Mouse (Mus musculus): Measurements from ENCODE around the gene Zbed5.

Zbed5 gene

DNA sequence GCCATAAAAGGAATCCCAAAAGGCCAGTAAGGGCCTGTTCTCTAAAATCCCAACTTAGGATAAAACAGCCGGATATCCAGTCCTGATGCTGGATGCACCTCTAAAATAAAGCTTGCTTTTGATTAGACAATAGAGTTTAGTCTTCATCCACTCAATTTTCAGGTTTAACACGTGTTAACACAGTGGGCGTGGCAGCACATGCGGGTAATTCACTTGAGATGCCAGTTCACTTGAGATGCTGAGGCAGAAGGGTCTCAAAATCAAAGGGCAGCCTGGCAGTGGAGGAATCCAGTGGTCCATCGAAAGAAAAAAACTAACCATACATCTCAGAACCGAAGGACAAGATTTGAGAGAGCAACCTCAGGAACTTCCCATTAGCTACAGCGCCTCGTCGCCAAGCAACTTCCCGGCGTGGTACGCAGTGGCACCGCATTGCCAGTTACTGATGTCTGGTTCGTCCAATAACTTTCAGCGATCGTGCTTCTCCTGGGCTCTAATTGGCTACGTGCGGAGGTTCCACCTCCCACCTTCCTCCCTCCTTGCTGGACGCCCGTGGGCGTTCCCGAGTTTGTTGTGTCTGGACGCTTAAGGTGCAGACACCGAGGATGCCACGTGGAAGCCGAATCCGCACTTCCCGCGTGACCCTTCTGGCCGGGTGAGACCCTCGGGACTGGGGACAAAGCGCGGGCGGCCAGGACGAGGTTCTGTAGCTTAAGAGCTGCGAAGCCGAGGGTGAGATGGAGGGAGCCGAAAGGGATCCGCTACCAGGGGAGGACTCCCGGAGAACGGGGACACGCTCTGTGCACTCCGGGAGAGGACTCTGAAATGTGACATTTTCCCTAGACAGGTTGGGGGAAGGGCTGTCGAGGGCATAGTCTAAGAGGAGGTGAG is at the start of gene Zbed5:
Gene Zbed5 (plus strand): TSS at position 526 of the 891 bp plus-strand sequence.
- peak; percentile 89 to 96 for DNase-seq (ENCODE audit: inconsistent age in 2 of 2, low spot score in 1 of 2)

DNA sequence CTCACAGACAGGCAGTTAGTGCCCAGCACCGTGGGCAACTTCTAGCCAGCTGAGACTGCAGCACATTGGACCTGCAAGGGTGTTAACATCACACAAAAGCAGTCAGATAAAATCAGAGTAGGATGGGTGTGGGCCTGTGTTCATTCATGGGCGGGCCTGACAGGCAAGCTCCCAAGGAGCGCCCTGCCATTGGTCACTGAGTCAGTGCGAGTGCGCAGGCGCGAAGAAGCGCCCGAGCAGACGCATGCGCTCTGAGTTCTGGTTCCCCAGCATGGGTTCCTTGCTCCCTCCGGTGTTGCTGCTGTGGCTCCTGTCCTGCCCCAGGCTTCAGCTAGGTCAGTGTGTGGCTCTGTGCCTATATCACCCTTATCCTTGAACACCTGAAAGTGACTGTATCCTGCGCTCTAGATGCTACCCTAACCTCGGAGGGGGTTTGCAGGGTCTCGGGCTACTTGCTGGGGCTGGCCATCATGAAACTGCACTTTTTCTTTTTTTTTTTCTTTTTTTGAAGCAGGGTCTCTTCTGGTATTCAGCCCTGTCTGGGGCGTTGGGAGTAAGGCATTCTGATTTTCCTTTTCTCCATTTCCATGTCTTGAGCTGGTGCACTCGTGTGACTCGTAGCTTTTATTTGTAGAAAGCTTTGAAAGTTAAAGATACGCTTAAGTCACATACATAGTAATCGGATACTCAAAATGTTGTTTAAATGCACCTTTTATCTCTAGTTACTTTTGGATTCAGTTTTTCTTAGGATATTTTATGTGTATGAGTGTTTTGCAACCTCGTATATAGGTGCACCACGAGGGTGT is 48.6 kb upstream of the Zbed5 start, which contains the start of gene Sumf2:
Gene Sumf2 (plus strand): TSS at position 235 of the 806 bp plus-strand sequence.
- peak; percentile 97 to 98 for DNase-seq (ENCODE audit: inconsistent age in 2 of 2, low spot score in 1 of 2)

DNA sequence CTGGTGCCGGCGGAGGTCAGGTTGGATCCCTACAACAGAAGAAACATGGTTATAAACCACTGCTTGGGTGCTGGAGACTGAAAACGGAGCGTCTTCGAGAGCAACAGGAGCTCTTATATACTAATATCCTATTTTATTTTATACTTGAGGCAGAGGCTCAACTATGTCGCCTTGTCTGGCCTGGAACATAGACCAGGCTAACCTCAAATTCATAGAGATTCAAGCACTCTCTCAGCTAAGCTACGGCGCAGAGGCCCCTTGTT is 48.0 kb upstream of the Zbed5 start:
- no peak for DNase-seq (ENCODE audit: inconsistent age in 2 of 2, low spot score in 1 of 2)

DNA sequence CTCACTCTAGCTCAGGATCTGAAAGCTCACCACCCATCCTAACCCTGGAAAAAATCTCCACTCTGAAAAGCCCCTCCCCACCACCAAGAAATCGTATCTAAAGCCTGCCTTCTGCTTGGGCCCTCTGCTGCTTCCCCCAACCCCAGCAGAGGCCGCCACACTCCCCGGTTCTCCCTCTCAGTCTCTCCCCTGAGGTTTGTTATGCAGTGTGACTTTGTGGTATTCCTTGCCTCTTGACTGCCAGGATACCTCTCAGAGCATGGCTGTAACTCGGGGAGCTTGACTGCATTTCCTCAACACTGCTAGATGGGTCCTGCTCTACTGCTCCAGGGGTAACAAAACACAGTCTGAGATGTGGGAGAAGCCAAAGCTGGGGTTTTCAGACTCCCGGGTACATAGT is 40.4 kb upstream of the Zbed5 start:
- DNase-seq (ENCODE audit: inconsistent age in 2 of 2, low spot score in 1 of 2): no peak

DNA sequence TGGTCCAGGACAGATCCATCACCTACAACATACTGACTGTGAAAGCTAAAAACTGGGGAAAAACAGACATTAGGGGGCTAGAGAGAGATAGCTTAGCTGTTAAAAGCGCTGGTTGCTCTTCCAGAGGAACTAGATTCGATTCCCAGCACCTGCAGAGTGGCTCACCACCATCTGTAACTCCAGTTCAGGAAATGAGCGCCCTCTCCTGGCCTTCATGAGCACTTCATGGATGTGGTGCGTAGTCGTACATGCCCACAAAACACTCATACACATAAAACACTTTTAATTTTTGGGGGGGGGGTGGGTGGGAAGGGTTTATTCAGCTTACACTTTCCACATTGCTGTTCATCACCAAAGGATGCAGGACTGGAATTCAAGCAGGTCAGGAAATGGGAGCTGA is 39.1 kb upstream of the Zbed5 start:
- DNase-seq (ENCODE audit: inconsistent age in 2 of 2, low spot score in 1 of 2): no peak

DNA sequence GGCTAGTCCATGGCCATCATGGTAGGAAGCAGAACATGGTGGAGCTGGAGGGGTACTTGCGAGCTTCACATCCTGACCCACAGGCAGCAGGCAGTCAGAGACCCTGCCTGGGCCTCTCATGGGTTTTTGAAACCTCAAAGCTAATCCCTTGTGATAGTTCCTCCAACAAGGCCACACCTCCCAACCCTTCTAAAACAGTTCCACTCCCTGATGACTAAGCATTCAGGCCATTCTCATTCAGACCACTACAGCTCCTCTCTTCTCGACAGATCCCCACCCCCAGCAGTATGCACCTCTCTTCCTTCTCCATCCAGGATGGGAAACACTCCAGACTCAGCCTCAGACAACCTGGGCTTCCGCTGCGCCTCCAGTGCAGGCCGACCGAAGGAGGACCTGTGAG is 33.2 kb upstream of the Zbed5 start:
- no peak for DNase-seq (ENCODE audit: inconsistent age in 2 of 2, low spot score in 1 of 2)

DNA sequence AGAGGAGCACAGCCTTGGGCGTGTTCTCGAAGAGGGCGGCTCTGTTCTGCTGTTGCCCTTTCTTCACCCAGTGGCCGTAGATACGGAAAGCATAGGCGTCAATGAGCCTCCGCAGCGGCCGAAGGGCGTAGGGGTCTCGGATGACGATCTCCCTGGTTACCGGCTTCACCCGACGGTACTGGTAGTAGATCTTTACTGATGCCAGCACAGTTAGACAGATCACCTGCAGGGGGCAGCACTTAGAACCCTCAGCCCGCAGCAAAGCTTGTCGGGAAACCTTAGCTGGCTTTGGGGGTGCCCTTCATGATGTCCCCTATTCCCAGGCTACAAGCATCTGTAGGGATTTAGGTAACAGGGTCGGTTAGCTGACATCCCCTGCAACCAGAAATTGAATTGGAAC is 31.1 kb upstream of the Zbed5 start:
- peak; percentile 54 to 83 for DNase-seq (ENCODE audit: inconsistent age in 2 of 2, low spot score in 1 of 2)

DNA sequence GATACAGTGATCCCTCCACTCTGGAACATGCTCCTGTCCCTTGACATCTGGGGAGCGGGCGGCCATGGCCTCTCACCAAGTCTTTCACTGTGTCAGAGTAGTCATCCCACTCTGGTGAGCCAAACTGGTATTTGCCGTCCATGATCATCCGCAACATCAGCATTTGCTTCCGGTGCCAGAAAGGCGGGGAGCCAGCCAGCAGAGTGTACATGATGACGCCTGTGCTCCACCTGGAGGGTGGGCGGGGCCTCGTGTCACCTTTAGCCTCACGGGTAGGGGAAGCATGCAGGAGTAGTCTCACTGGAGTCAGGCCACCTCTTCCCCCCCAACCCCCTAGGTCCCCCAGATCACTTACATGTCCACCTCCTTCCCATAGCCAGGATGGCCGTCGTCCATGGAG is 29.7 kb upstream of the Zbed5 start:
- no peak for DNase-seq (ENCODE audit: inconsistent age in 2 of 2, low spot score in 1 of 2)

DNA sequence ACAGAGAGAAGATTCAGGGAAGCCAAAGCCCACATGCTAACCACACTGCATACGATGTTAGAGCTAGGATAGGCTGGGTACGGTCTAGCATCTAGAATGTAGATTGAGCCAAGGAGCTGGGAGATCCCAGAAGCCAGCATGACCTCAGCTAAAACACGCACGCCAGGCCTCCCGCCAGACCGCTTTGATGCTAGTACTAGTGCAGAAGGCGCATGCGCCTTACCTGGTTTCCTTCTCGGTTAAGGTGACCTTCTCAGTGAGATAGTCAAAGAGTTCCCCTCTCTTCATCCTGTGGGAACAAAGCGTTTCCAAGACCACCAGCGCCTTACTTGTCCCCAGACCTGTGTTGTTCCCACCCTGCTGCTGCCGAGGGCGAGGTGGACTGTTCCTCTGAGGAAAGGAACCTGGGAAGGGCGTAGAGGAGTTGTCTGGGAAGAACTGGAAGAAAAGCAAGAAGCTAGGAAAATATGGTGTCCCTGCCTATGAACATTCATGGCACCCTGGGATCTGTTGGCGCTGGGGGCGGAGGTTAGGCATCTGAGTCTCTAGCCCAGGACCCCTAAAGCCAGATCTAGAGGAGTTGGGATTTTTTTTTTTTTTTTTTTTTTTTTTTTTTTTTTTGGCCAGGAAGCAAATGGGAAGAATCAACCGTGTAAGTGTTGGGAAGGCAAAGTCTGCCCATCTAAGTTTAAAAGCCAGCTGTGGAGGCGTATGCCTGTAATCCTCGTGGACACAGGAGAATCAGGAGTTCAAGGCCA is 26.1 kb upstream of the Zbed5 start:
- no peak for DNase-seq (ENCODE audit: inconsistent age in 2 of 2, low spot score in 1 of 2)

DNA sequence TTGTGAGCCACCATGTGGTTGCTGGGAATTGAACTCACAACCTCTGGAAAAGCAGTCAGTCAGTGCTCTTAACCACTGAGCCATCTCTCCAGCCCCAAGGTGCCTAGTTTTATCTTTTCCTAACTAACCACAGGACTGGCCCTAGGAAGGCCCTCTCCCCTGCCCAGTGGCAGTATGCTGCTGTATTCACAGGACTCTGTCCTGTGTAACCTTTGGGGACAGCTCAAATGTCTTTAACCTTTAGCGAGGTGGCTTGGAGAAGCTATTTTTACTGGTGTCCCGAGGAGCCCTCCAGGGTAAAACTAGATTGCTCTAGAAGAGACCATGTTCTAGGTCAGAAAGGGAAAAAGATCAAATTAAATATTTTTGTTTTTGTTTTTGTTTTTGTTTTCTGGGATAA is 24.3 kb upstream of the Zbed5 start:
- DNase-seq (ENCODE audit: inconsistent age in 2 of 2, low spot score in 1 of 2): no peak

DNA sequence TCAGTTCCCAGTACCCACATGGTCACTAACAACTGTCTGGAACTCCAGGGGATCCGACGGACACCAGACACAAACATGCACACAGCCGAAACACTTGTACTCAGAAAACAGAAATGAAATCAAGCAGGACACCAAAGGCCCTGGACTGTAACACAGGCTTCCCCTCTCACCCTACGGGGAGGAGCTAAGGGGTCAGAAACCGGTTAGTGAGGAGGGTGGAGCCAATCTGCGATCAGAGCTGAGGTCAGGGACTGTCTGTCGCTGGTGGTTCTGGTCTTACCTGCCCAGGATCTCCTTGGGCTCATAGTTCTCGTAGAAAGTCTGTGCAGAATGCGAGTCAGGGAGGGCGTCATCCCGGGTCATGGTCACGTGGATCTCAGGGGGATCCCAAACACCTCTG is 21.6 kb upstream of the Zbed5 start:
- DNase-seq (ENCODE audit: inconsistent age in 2 of 2, low spot score in 1 of 2): no peak

DNA sequence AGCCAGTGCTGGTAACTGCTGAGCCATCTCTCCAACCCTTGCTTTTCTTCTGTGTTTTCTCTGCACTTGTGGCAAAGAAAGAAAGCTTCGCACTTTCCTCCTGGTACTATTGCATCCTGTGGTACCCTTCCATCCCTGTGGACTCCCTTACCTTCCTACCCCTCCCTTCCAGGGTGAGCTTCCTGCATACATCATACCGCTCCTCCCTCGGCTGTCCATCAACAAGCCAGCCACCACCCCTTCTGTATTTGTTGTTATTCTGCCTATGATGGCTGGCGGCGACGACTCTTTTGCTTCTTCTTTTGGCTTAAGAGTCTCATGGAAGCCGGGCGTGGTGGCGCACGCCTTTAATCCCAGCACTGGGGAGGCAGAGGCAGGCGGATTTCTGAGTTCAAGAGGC is 20.4 kb upstream of the Zbed5 start:
- no peak for DNase-seq (ENCODE audit: inconsistent age in 2 of 2, low spot score in 1 of 2)

DNA sequence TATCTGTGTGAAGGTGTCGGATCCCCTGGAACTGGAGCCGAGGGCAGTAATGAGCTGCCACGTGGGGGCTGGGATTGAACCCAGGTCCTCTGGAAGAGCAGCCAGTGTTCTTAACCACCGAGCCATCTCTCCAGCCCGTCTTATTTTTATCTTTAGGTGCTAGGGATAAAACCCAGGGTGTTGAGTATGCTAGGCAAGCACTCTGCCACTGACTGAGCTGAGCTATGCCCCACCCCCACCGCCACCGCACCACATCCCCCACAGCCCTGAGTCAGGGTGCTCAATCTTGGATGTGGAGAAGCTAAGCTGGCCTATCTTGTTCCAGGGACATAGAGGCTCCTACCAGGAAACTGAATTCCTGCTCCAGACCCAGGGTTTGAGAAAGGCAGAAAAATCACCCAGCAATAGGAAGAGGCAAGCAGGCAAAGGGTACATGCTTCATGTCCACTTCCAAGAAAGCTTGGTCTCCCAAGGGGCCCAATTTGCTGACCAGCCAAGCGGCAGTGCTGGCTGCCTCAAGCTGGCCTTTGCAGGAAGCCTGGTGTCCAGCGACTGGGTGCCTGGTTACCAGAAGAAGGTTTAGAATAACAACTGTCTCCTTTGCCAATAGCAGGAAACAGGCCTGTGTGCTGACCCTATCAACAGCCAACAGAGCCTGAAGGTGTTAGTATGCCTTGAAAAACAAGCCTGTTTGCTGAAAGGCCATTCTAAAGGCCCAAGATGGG is 17.6 kb upstream of the Zbed5 start:
- DNase-seq (ENCODE audit: inconsistent age in 2 of 2, low spot score in 1 of 2): peak in 1 of 2 experiments; percentile 57

DNA sequence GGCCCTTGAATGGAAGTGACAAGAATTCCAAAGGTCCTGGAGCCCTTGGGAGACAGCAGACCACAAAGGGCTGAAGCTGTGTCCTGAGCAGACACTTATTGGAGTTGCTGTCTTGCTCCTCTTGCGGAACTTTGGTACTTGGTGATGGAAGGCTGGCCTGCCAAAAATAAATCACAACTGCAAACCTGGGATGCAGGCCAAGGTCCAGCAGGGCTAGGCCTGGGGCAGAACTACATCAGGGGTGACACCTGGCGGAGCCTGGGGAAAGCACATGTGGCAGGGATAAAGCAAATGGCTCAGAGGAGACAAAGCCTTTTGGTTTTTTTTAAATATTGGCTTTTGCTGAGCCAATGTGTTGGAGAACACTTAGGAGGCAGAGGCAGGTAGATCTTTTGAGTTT is 16.6 kb upstream of the Zbed5 start:
- peak; percentile 88 to 95 for DNase-seq (ENCODE audit: inconsistent age in 2 of 2, low spot score in 1 of 2)

DNA sequence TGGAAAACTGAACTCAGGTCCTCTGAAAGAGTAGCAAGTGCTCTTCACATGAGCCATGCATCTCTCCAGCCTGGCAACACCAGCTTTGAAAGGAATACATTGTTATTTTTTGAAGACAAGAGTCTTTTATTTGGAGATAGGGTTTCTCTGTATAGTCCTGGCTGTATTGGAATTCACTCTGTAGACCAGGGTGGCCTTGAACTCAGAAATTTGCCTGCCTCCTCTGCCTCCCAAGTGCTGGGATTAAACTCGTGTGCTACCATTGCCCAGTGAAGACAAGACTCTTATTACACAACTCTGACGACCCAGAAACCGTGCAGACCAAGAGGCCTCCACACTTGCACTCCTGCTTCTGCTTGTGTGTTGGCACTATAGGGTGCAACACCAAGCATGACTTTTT is 15.6 kb upstream of the Zbed5 start:
- peak in 1 of 2 experiments; percentile 44 for DNase-seq (ENCODE audit: inconsistent age in 2 of 2, low spot score in 1 of 2)

DNA sequence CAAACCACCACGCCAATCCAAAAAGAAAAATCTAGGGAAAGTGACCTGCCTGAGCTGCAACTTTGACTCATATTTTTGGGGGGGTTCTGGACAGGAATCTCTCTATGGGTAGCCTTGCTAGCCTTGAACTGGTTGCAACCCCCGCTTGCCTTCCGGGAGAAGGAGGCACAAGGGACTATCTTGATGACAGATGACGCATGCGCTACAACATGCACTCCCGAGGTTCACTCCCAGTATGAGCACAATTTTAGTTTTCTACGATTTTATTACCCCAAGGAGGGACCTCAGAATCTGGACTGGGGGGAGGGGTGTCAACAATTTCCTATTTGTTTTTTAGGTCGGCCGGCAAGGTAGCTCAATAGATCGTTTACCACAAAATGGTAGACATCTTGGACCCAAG is 9.3 kb upstream of the Zbed5 start:
- peak; percentile 71 to 87 for DNase-seq (ENCODE audit: inconsistent age in 2 of 2, low spot score in 1 of 2)

DNA sequence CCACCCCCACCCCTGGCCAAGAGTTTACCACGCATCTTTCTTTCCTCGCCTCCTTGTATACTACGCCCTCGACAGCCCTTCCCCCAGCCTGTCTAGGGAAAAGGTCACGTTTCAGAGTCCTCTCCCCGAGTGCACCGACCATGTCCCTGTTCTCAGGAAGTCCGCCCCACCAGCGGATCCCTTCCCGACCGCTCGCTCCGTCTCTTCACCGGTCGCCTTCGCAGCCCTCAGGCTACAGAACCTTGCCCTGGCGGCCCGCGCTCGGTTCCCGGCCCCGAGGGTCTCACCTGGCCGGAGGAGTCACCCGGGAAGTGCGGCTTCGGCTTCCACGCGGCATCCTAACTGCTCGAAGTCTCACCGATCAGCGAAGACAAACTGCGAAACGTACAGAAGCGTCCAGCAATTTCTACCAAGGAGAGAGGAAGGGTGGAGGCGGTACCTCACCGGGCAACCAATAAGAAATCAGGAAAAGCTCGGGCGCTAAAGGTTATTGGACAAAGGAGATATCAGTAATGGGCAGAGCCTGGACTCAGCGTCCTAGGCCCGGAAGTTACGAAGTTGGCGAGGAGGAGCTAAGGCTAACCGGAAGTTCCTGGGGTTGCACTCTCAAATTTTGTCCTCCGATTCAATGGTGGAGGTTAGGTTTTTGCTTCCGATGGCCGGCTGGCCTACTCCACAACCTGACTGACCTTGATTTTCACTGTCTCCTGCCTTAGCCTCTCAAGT is 8.4 kb upstream of the Zbed5 start, which contains the start of gene Chchd2:
Gene Chchd2 (minus strand): TSS at position 560 of the 726 bp plus-strand sequence.
- DNase-seq (ENCODE audit: inconsistent age in 2 of 2, low spot score in 1 of 2): peak; percentile 95 to 99

DNA sequence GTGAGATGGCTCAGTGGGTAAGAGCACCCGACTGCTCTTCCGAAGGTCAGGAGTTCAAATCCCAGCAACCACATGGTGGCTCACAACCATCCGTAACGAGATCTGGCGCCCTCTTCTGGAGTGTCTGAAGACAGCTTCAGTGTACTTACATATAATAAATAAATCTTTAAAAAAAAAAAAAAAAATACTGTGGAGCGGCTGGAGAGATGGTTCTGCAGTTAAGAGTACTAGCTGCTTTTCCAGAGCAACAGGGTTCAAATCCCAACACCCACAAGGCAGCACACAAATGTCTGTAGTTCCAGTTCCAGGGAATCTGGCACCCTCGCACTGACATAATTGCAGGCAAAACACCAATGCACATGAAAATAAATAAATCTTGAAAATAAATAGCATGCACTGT is 5.1 kb upstream of the Zbed5 start:
- DNase-seq (ENCODE audit: inconsistent age in 2 of 2, low spot score in 1 of 2): peak in 1 of 2 experiments; percentile 16

DNA sequence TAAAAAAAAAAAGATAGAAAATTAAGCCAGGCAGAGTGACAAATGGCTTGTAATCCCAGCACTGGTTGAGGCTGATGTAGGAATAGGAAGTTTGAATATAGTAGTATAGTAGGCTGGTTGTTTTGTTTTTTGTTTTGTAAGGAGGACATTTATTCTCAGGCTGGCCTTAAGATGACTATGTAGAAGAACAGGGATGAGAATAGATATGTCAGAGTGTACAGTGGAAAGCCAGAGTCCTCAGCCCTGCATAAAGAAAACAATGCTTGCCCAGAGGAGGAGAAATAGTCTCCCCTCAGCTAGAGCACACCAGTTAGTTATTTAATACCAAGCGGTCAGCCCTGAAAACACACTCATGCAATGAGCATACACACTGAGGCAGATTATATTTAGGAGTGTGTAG is 2.9 kb downstream of the Zbed5 start, which contains the start of gene Phkg1:
Gene Phkg1 (minus strand): TSS at position 101 of the 400 bp plus-strand sequence.
- no peak for DNase-seq (ENCODE audit: inconsistent age in 2 of 2, low spot score in 1 of 2)

DNA sequence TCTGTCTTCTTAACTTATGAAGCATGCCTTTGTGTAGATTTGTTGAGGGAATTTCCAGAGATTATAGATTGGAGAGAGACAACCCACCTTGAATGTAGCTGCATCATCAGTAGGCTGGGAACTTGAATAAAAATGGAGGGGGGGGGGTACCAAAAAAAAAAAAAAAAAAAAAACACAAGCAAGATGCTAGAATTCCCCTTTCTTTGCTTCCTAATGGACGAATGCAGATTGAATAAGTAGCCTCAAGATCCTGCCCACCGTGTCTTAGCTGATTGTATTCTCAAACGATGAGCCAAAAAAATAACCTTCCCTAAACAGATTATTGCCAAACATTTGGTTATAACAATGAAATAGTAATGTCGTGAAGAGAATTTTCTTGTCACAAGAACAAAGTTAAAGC is 12.3 kb downstream of the Zbed5 start:
- DNase-seq (ENCODE audit: inconsistent age in 2 of 2, low spot score in 1 of 2): no peak
